8 mouse cellular contexts compared by ENCODE assay signal in the genomic region with DNA sequence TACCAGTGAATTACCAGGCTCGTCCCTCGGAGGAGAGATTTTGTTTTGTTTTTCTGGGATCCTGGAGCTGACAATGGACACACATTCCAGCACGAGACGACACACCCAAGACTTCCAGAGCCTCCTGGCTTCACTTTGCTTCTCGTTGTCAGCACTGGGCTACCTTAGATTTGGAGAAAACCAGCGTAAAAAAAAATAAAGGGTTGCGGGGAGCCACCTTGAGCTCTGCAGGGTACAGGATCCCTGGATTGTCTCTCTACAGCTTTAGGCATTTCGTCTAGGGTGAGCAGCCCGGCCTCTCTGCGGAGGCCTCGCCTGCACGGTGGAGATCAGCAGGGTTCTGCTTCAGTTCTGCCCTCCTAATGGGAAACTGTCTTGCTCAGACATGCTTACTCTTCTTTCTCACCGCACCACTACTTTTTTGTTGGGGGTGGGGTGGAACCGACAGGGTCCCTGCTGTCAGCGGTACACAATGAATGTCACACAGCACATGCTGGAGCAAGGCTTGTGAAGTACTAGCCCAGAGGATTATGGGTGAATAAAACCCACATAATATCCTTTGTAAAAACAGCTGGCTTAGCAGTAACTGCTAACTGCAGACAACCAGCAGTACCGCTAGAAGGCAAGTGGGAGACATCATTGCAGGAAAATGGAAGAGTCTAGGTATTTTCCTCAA.
A peak's percentile ranks its signal among the peaks of the same experiment; 100 is the strongest.
DNase-seq lines count a peak whose midpoint lies in the region; ATAC-seq and TF ChIP-seq lines count a peak whose summit lies in the region.

No protein-coding gene starts in this region.

- no peak for TF ChIP-seq CTCF in Patski (IDR thresholded peaks at IDR 0.05)

- peak overlapping the region; percentile 40; the same call in 1 of the 2 replicates for H3K9ac ChIP-seq in hindbrain, embryonic 15.5 days

- H3K36me3 ChIP-seq in hindbrain, embryonic 15.5 days = no peaks in the 10 kb centered on the region

- CTCF ChIA-PET in Patski (lab: Charles Lee) = interaction anchor here (0.8 to 1.8 kb wide), 8 partner anchors 11 to 572 kb away, joined by 3 to 18 read pairs (median 3); no protein-coding TSS in a partner anchor

- H3K4me1 ChIP-seq in hindbrain, embryonic 15.5 days (replicated peaks) = 0 out of 2 replicates have a peak, but pooled peaks cover 7% of the 10 kb centered on the region

- 25% methylated on average over 16 of the region's 16 CpGs for WGBS in hindbrain, embryonic 15.5 days

- peak overlapping the region; percentile 16; the same call in 1 of the 2 replicates for H3K4me3 ChIP-seq in hindbrain, embryonic 15.5 days

- H3K9me3 ChIP-seq in hindbrain, embryonic 15.5 days = no peaks in the 10 kb centered on the region

- H3K4me2 ChIP-seq in hindbrain, embryonic 15.5 days = peak overlapping the region; percentile 52

- peak overlapping the region; percentile 86 for H3K27ac ChIP-seq in hindbrain, embryonic 15.5 days (replicated peaks)

- POLR2A ChIA-PET in Patski (lab: Charles Lee) = interaction anchor here (1.1 to 1.4 kb wide), 2 partner anchors 546 to 572 kb away, joined by 5 to 6 read pairs; no protein-coding TSS in a partner anchor

- no peaks in the 10 kb centered on the region for H3K27me3 ChIP-seq in Patski
- H3K27me3 ChIP-seq in hindbrain, embryonic 15.5 days = peaks cover 3% of the 10 kb centered on the region; the same call in 1 of the 2 replicates

- in situ Hi-C loops in Patski (cut with MboI; ENCODE audit: low pct_unique_long_range_greater_than_20kb) = loop anchor here (10.0 kb wide), 2 partner anchors 444 to 574 kb away; no protein-coding TSS in a partner anchor

- ATAC-seq in Patski = peak; percentile 40
- ATAC-seq in hindbrain, embryonic 15.5 days (ENCODE audit: low FRiP score, low read depth) = peak; percentile 90

- DNase-seq in Patski (ENCODE audit: low read depth, low spot score) = peak; percentile 30
- peak; percentile 23 to 76 for DNase-seq in cerebellum, postnatal 25 days
- DNase-seq in gastrocnemius, adult 18-20 months (ENCODE audit: low spot score) = peak; percentile 50
- peak; percentile 44 to 56 for DNase-seq in layer of hippocampus, postnatal 36 days
- peak; percentile 66 for DNase-seq in lung, postnatal 25 days (ENCODE audit: low spot score)
- DNase-seq in right cerebral cortex, adult 18-20 months = peak; percentile 18
- DNase-seq in thymus, postnatal 4 days = peak; percentile 79

Comparison
In these comparisons a context has a peak if more than half of its experiments do, and no peak if none do; other contexts are left out.
1. Peak in every context shown above with its lines: DNase-seq, ATAC-seq, H3K4me3 ChIP-seq and H3K27ac ChIP-seq.
2. DNase-seq: peak in every context shown above with its lines; median percentile 79 in thymus, postnatal 4 days; 66 in lung, postnatal 25 days; 50 in gastrocnemius, adult 18-20 months; 50 in layer of hippocampus, postnatal 36 days; 50 in cerebellum, postnatal 25 days; 30 in Patski; 18 in right cerebral cortex, adult 18-20 months.